Mouse (Mus musculus) limb, embryonic 14.5 days (tissue): ENCODE measurements around the gene Cnr1. TPM values are rescaled to one million over a fixed set of nuclear protein-coding genes. Genes with fewer than 3 reads are reported as not detected.

Source experiments
- ATAC-seq: fragments of 200-750 bp; cut with Nextera tagmentation; 2 replicates; pipeline ENCODE4 v1.8.0; 2017; ENCODE audit warnings: low read depth, moderate number of reproducible peaks, moderate TSS enrichment; ENCODE audit not compliant: low FRiP score
- DNase-seq: peaks from one replicate; pipeline ENCODE4 v3.0.0-alpha.2; 2015; ENCODE audit warnings: low spot score
- H3K27ac ChIP-seq: fragments of 300-500 bp; sonication (generic); replicated peaks from 2 replicates; pipeline ENCODE4 v1.5.1; 2014; ENCODE audit warnings: low read depth, mild to moderate bottlenecking, low read length, moderate library complexity, mixed read lengths
- H3K27me3 ChIP-seq: fragments of 300-500 bp; sonication (generic); 2 replicates; pipeline ENCODE4 v1.6.1; 2014; ENCODE audit warnings: low read length, mixed read lengths; ENCODE audit not compliant: control insufficient read depth, insufficient read depth
- H3K36me3 ChIP-seq: fragments of 300-500 bp; sonication (generic); 2 replicates; pipeline ENCODE4 v1.6.1; 2014; ENCODE audit warnings: mild to moderate bottlenecking, low read length, moderate library complexity, mixed read lengths; ENCODE audit not compliant: control insufficient read depth, insufficient read depth
- H3K4me1 ChIP-seq: fragments of 300-500 bp; sonication (generic); 2 replicates; pipeline ENCODE4 v1.6.1; 2014; ENCODE audit warnings: antibody characterized with exemption, low read length, mixed read lengths; ENCODE audit not compliant: control insufficient read depth, insufficient read depth
- H3K4me2 ChIP-seq: fragments of 300-500 bp; sonication (generic); replicated peaks from 2 replicates; pipeline ENCODE4 v1.6.1; 2014; ENCODE audit warnings: low read depth, mild to moderate bottlenecking, low read length, moderate library complexity; ENCODE audit not compliant: severe bottlenecking
- H3K4me3 ChIP-seq: fragments of 300-500 bp; sonication (generic); replicated peaks from 2 replicates; pipeline ENCODE4 v1.5.1; 2014; ENCODE audit warnings: low read length
- H3K9ac ChIP-seq: fragments of 300-500 bp; sonication (generic); 2 replicates; pipeline ENCODE4 v1.6.1; 2014; ENCODE audit warnings: mild to moderate bottlenecking, low read depth, low read length, moderate library complexity; ENCODE audit not compliant: severe bottlenecking
- H3K9me3 ChIP-seq: fragments of 300-500 bp; sonication (generic); 2 replicates; pipeline ENCODE4 v1.6.1; 2016; ENCODE audit warnings: low read length; ENCODE audit not compliant: control insufficient read depth
- POLR2A ChIP-seq: fragments of 200-500 bp; IDR thresholded peaks from 2 replicates; pipeline ENCODE4 v1.8.0; 2012; ENCODE audit warnings: inconsistent platforms, mild to moderate bottlenecking, moderate library complexity, borderline replicate concordance; ENCODE audit not compliant: insufficient read depth, insufficient read length; ENCODE audit errors: extremely low read depth
- WGBS: fragments of 180-500 bp; shearing (Covaris S2); extraction: QIAGEN DNeasy Blood & Tissue Kit; methylation state at CpG from one replicate; pipeline ENCODE4 v1.1.7; 2014; 5-methylcytosine and 5-hydroxymethylcytosine counted together
- polyA plus RNA-seq, 2 experiments: library from polyadenylated mRNA; depleted of rRNA in 1 of 2; stranded (reverse) in 1 of 2; unstranded in 1 of 2; fragments of >200 nt; fragmentation: Nextera tagmentation in 1 of 2; extraction: Ambion mirVana in 1 of 2; gene quantifications; 2 replicates each; pipeline versions ENCODE4 v1.2.1 to v1.2.3; 2012 to 2014

Gene Cnr1
- polyA plus RNA-seq, 2 experiments, result 3.4 to 5.3 TPM

- no peak for ATAC-seq
- Histone ChIP-seq H3K27ac (no peak overlapping the region), H3K4me3 (no peak overlapping the region), H3K36me3 (no peaks in the 10 kb centered on the region), H3K9ac (no peak overlapping the region), H3K9me3 (no peaks in the 10 kb centered on the region), H3K27me3 (no peaks in the 10 kb centered on the region), H3K4me1 (no peaks in the 10 kb centered on the region), H3K4me2 (no peak overlapping the region)
- no peak for TF ChIP-seq POLR2A
- 81% methylated on average over 3 of the region's 3 CpGs for WGBS
- DNase-seq, result no peak
Observed at GRCm38 (mm10) chr4:33957398-33957797, 33.0 kb downstream of the Cnr1 start.

DNA sequence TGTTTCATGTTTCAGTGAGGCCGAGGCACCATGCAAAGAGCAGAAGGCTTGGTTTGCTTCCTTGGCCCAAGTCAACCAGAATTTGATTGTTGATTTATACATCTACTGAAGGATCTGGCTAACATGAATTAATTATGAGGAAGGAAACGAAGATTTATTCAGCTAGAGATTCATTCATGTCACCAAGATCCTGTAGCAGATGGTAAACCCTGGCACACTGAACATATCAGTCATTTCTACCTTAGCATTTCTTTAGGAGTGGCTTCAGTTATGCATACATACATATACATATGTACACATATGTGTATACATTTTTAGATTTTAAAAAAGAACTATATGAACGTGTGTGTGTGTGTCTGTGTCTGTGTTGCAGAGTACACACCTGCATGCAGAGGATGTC lies 34.1 kb downstream of the Cnr1 start:
- H3K9ac ChIP-seq, result no peak overlapping the region
- TF ChIP-seq POLR2A, result no peak
- ATAC-seq (no peak), DNase-seq (no peak)
- H3K27me3 ChIP-seq, result no peaks in the 10 kb centered on the region
- H3K36me3 ChIP-seq, result no peaks in the 10 kb centered on the region
- no peak overlapping the region for H3K4me2 ChIP-seq
- H3K9me3 ChIP-seq, result no peaks in the 10 kb centered on the region
- H3K4me3 ChIP-seq, result no peak overlapping the region
- no peak overlapping the region for H3K27ac ChIP-seq
- no peaks in the 10 kb centered on the region for H3K4me1 ChIP-seq
- 86% methylated on average over 3 of the region's 3 CpGs for WGBS

GRCm38 (mm10) chr4:33959841-33960240 lies 35.4 kb downstream of the Cnr1 start:
- TF ChIP-seq POLR2A, result no peak
- 88% methylated on average over 6 of the region's 6 CpGs for WGBS
- Histone ChIP-seq H3K4me1 (no peaks in the 10 kb centered on the region), H3K4me2 (no peak overlapping the region), H3K9me3 (no peaks in the 10 kb centered on the region), H3K27me3 (no peaks in the 10 kb centered on the region), H3K9ac (no peak overlapping the region), H3K4me3 (no peak overlapping the region), H3K36me3 (no peaks in the 10 kb centered on the region), H3K27ac (no peak overlapping the region)
- ATAC-seq (no peak), DNase-seq (no peak)

- Histone ChIP-seq H3K27ac (no peak overlapping the region), H3K4me1 (no peaks in the 10 kb centered on the region), H3K9ac (no peak overlapping the region), H3K36me3 (no peaks in the 10 kb centered on the region), H3K27me3 (no peaks in the 10 kb centered on the region), H3K9me3 (no peaks in the 10 kb centered on the region), H3K4me2 (no peak overlapping the region), H3K4me3 (no peak overlapping the region)
- no peak for ATAC-seq
- TF ChIP-seq POLR2A, result no peak
- DNase-seq, result no peak
- 86% methylated on average over 3 of the region's 3 CpGs for WGBS
Observed at GRCm38 (mm10) chr4:33970726-33971125, 46.3 kb downstream of the Cnr1 start.

- ATAC-seq, result no peak
- 82% methylated on average over 5 of the region's 5 CpGs for WGBS
- H3K9me3 ChIP-seq, result no peaks in the 10 kb centered on the region
- H3K4me1 ChIP-seq, result no peaks in the 10 kb centered on the region
- no peak overlapping the region for H3K4me3 ChIP-seq
- H3K36me3 ChIP-seq, result no peaks in the 10 kb centered on the region
- no peak overlapping the region for H3K27ac ChIP-seq
- H3K9ac ChIP-seq, result no peak overlapping the region
- no peak for TF ChIP-seq POLR2A
- H3K4me2 ChIP-seq, result no peak overlapping the region
- no peaks in the 10 kb centered on the region for H3K27me3 ChIP-seq
- DNase-seq, result no peak
Observed at GRCm38 (mm10) chr4:33988466-33989089, 64.2 kb downstream of the Cnr1 start.

DNA sequence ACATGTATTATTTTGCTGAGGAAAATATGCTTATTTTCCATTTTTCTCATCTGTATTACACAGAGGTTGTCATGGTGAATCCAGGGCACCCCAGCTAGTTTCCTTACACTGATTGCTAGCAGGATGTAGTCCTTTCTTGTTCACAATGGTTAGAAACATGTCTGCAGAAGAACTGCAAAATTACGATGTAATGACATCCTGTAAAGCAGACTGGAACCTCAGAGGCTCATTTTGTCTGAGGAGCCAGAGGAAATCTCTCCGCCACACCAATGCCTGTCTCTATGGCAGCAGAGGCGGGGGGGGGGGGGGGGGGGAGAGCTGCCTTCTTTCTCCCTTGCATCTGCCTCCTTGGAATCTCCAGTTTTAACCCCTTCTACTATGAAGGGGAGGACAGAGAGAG lies 68.3 kb downstream of the Cnr1 start:
- DNase-seq (no peak), ATAC-seq (no peak)
- no peaks in the 10 kb centered on the region for H3K9me3 ChIP-seq
- H3K4me2 ChIP-seq, result no peak overlapping the region
- no peaks in the 10 kb centered on the region for H3K4me1 ChIP-seq
- H3K9ac ChIP-seq, result no peak overlapping the region
- WGBS, result 41% methylated on average over 3 of the region's 3 CpGs
- H3K36me3 ChIP-seq, result no peaks in the 10 kb centered on the region
- TF ChIP-seq POLR2A, result no peak
- H3K27me3 ChIP-seq, result no peaks in the 10 kb centered on the region
- H3K27ac ChIP-seq, result no peak overlapping the region
- H3K4me3 ChIP-seq, result no peak overlapping the region
